Mouse (Mus musculus) myocyte (in vitro differentiated cells): ENCODE measurements around the gene Rasal1. TPM values are rescaled to one million over a fixed set of nuclear protein-coding genes. Genes with fewer than 3 reads are reported as not detected.

ENCODE experiments used
- H3K27me3 ChIP-seq: one replicate; pipeline ENCODE4 v1.6.1; 2011; ENCODE audit not compliant: control insufficient read depth, insufficient read depth, insufficient read length
- H3K36me3 ChIP-seq: one replicate; pipeline ENCODE4 v1.6.1; 2011; ENCODE audit not compliant: control insufficient read depth, insufficient read depth
- H3K4me2 ChIP-seq: one replicate; pipeline ENCODE4 v1.6.1; 2011; ENCODE audit warnings: low read depth, control low read depth
- H3K4me3 ChIP-seq: one replicate; pipeline ENCODE4 v1.5.1; 2011; ENCODE audit warnings: mild to moderate bottlenecking, control low read depth, moderate library complexity
- H3K79me2 ChIP-seq: one replicate; pipeline ENCODE4 v1.6.1; 2011; ENCODE audit not compliant: control insufficient read depth, insufficient read depth
- H3ac ChIP-seq: one replicate; pipeline ENCODE4 v1.6.1; 2011; ENCODE audit not compliant: control insufficient read depth, insufficient read length
- CEBPB ChIP-seq: IDR thresholded peaks from 2 replicates; pipeline ENCODE4 v1.6.1; 2011; ENCODE audit warnings: mild to moderate bottlenecking, moderate library complexity; ENCODE audit not compliant: poor library complexity, insufficient read depth, severe bottlenecking
- E2F4 ChIP-seq: IDR thresholded peaks from one replicate; pipeline ENCODE4 v1.6.1; 2011; ENCODE audit warnings: mild to moderate bottlenecking, control low read depth, moderate library complexity; ENCODE audit not compliant: insufficient read depth
- MAX ChIP-seq: IDR thresholded peaks from one replicate; pipeline ENCODE4 v1.6.1; 2011; ENCODE audit warnings: low read depth, mild to moderate bottlenecking, control low read depth
- MYOD1 ChIP-seq, 3 experiments: IDR thresholded peaks; one replicate each; pipeline ENCODE4 v1.6.1; 2011; ENCODE audit warnings: control low read depth in 2 of 3, low read depth in 2 of 3, mild to moderate bottlenecking in 2 of 3, moderate library complexity in 1 of 3; ENCODE audit not compliant: insufficient read length in 2 of 3, control insufficient read depth in 1 of 3
- MYOG ChIP-seq, 3 experiments: IDR thresholded peaks; one replicate each; pipeline ENCODE4 v1.6.1; 2011; ENCODE audit warnings: control low read depth in 2 of 3, low read depth in 2 of 3, mild to moderate bottlenecking in 2 of 3; ENCODE audit not compliant: insufficient read length in 2 of 3, control insufficient read depth in 1 of 3, insufficient read depth in 1 of 3
- POLR2A ChIP-seq: IDR thresholded peaks from one replicate; pipeline ENCODE4 v1.6.1; 2011; ENCODE audit warnings: low read depth, mild to moderate bottlenecking, control low read depth, moderate library complexity; ENCODE audit not compliant: insufficient read length
- POLR2AphosphoS2 ChIP-seq: IDR thresholded peaks from one replicate; pipeline ENCODE4 v1.6.1; 2011; ENCODE audit warnings: low read depth, control low read depth; ENCODE audit not compliant: insufficient read length
- REST ChIP-seq: IDR thresholded peaks from one replicate; pipeline ENCODE4 v1.6.1; 2011; ENCODE audit warnings: mild to moderate bottlenecking, control low read depth, moderate library complexity; ENCODE audit not compliant: insufficient read depth, insufficient read length
- SRF ChIP-seq: IDR thresholded peaks from one replicate; pipeline ENCODE4 v1.6.1; 2011; ENCODE audit warnings: low read depth; ENCODE audit not compliant: control insufficient read depth, insufficient read length
- TCF12 ChIP-seq: IDR thresholded peaks from one replicate; pipeline ENCODE4 v1.6.1; 2011; ENCODE audit warnings: mild to moderate bottlenecking, control low read depth; ENCODE audit not compliant: poor library complexity, insufficient read depth, severe bottlenecking
- TCF3 ChIP-seq: IDR thresholded peaks from one replicate; pipeline ENCODE4 v1.6.1; 2011; ENCODE audit warnings: low read depth, control low read depth; ENCODE audit not compliant: insufficient read length
- USF1 ChIP-seq: IDR thresholded peaks from one replicate; pipeline ENCODE4 v1.6.1; 2011; ENCODE audit warnings: low read depth, mild to moderate bottlenecking, control low read depth, moderate library complexity
- polyA plus RNA-seq: library from polyadenylated mRNA; unstranded; fragments of >200 nt; fragmentation: generic; extraction: Trizol; gene quantifications from one replicate; pipeline ENCODE4 v1.2.1, GENCODE M21; 2012; ENCODE audit warnings: missing spikeins

The Rasal1 gene
- polyA plus RNA-seq, 1 experiment, result 0.01 TPM

GRCm38 (mm10) chr5:120647814-120648491 is 659 bp upstream of the Rasal1 start:
- TF ChIP-seq MAX, result no peak
- Histone ChIP-seq H3K36me3 (no peaks in the 10 kb centered on the region), H3K4me2 (peak overlapping the region; percentile 38), H3K27me3 (peaks cover 54% of the 10 kb centered on the region), H3K79me2 (no peaks in the 10 kb centered on the region), H3K4me3 (no peak overlapping the region), H3ac (no peak overlapping the region)

DNA sequence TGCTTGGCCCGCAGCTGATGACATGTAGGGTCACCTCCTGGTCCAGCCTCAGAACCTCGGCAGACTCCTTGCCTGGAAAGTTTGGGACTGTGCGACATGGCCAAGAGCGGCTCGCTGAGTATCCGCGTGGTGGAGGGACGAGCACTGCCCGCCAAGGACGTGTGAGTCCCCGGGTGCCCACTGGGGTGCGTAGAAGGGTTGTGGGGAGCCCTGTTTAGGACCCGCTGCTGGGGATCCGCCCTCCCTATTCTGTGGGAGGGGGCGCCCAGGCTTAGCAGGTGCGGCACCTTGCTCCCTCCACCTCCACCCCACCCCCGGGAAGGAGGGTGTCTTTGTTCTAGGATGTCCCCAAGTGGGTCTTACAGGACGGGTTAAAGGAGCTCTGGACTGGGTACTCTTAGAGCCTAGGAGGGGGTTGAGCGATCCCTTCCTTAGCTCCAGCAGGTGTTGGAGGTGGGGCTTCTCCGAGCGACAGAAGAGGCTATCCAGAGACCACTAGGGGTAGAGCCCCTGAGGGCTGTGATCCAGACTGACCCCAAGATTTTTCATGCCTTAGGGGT is 842 bp downstream of the Rasal1 start:
- no peaks in the 10 kb centered on the region for H3K79me2 ChIP-seq
- TF ChIP-seq POLR2AphosphoS2, result no peak
- TF ChIP-seq REST, result no peak
- no peak for TF ChIP-seq POLR2A
- no peak for TF ChIP-seq SRF
- no peak for TF ChIP-seq CEBPB
- no peak for TF ChIP-seq MAX
- TF ChIP-seq MYOD1 (IDR thresholded peaks at IDR 0.05; ENCODE audit: control insufficient read depth in 1 of 3, insufficient read length in 2 of 3, low read depth in 2 of 3), result no peak
- TF ChIP-seq E2F4, result no peak
- no peak for TF ChIP-seq USF1
- TF ChIP-seq MYOG (IDR thresholded peaks at IDR 0.05; ENCODE audit: control insufficient read depth in 1 of 3, insufficient read depth in 1 of 3, insufficient read length in 2 of 3, low read depth in 2 of 3), result no peak
- no peak for TF ChIP-seq TCF12
- no peak for TF ChIP-seq TCF3
- H3K4me2 ChIP-seq, result no peak overlapping the region
- no peaks in the 10 kb centered on the region for H3K36me3 ChIP-seq
- peaks cover 58% of the 10 kb centered on the region for H3K27me3 ChIP-seq
- H3ac ChIP-seq, result no peak overlapping the region
- H3K4me3 ChIP-seq, result no peak overlapping the region

GRCm38 (mm10) chr5:120649938-120650337 is 1.3 kb downstream of the Rasal1 start:
- H3K4me2 ChIP-seq, result no peak overlapping the region
- H3K36me3 ChIP-seq, result no peaks in the 10 kb centered on the region
- TF ChIP-seq SRF, result no peak
- TF ChIP-seq MYOG (IDR thresholded peaks at IDR 0.05; ENCODE audit: control insufficient read depth in 1 of 3, insufficient read depth in 1 of 3, insufficient read length in 2 of 3, low read depth in 2 of 3), result no peak
- no peak for TF ChIP-seq USF1
- no peak for TF ChIP-seq REST
- no peak for TF ChIP-seq MAX
- TF ChIP-seq TCF12, result no peak
- no peak for TF ChIP-seq POLR2AphosphoS2
- no peak for TF ChIP-seq TCF3
- TF ChIP-seq CEBPB, result no peak
- no peak for TF ChIP-seq POLR2A
- TF ChIP-seq MYOD1 (IDR thresholded peaks at IDR 0.05; ENCODE audit: control insufficient read depth in 1 of 3, insufficient read length in 2 of 3, low read depth in 2 of 3), result no peak
- no peaks in the 10 kb centered on the region for H3K79me2 ChIP-seq
- H3K4me3 ChIP-seq, result no peak overlapping the region
- no peak overlapping the region for H3ac ChIP-seq
- H3K27me3 ChIP-seq, result peaks cover 63% of the 10 kb centered on the region

DNA sequence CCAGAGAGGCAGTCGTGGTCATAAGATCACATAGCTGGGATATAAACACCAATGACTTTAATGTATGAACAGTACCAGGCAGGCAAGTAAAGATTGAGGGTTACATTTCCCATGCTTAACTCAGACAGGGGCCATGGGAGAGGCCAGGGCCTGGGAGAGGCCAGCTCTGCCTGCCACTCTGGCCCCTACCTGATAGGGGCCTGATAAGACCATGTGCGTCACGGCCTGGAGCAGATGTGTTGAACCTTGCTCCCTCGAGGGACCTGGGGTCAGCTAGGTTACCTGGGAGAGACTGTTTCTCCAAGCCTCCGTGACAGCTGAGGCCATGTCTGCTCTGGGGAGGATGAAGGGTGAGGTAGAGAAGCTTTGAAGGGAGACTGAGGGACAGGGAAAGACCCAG is 2.6 kb downstream of the Rasal1 start:
- Histone ChIP-seq H3ac (no peak overlapping the region), H3K79me2 (no peaks in the 10 kb centered on the region), H3K4me2 (no peak overlapping the region), H3K27me3 (peaks cover 67% of the 10 kb centered on the region), H3K36me3 (no peaks in the 10 kb centered on the region), H3K4me3 (no peak overlapping the region)
- no peak for TF ChIP-seq POLR2AphosphoS2
- no peak for TF ChIP-seq USF1
- TF ChIP-seq MYOD1 (IDR thresholded peaks at IDR 0.05; ENCODE audit: control insufficient read depth in 1 of 3, insufficient read length in 2 of 3, low read depth in 2 of 3), result no peak
- no peak for TF ChIP-seq REST
- TF ChIP-seq POLR2A, result no peak
- no peak for TF ChIP-seq SRF
- TF ChIP-seq MYOG (IDR thresholded peaks at IDR 0.05; ENCODE audit: control insufficient read depth in 1 of 3, insufficient read depth in 1 of 3, insufficient read length in 2 of 3, low read depth in 2 of 3), result no peak
- no peak for TF ChIP-seq E2F4
- no peak for TF ChIP-seq MAX
- TF ChIP-seq TCF12, result no peak
- TF ChIP-seq TCF3, result no peak
- TF ChIP-seq CEBPB, result no peak
